In the genomic region with DNA sequence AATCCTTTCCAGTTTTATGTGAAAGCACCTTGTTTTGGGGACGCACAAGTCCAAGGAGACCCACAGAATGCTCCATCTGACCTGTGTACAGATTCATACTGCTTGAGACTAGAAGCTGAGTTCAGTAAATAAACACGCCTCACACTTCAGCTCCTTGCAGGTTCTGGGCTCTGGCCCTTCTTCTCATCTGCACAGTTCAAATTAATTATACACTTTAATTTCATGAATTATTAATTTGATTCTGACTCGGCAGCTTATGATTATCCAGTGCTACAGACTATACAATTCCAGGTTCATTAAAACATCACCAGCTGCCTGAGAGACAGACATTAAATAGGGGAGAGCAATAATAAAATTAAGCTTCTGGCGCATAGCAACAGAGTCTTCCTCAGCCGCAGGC, we compare ENCODE assay signal across 18 mouse cellular contexts.
DNase-seq lines count a peak whose midpoint lies in the region; ATAC-seq and TF ChIP-seq lines count a peak whose summit lies in the region.
"Had no signal": no experiment of that assay in that cellular context is flagged by ENCODE, and none has a peak within 500 bp of the region (broad histone marks: within the 10 kb centered on the region; RNA-seq: fewer than 3 reads in every experiment).

No protein-coding gene starts in this region.

- H3K4me3 ChIP-seq in midbrain, embryonic 11.5 days (ENCODE audit: low read depth, low read length), result no peak overlapping the region
- H3K4me3 ChIP-seq in midbrain, embryonic 10.5 days, result no peak overlapping the region
- H3K4me3 ChIP-seq in hindbrain, embryonic 13.5 days, result no peak overlapping the region
- H3K4me3 ChIP-seq in midbrain, embryonic 15.5 days, result no peak overlapping the region
- H3K4me3 ChIP-seq in lung, adult 2 months (replicated peaks; ENCODE audit: extremely low read depth, low read depth, low read length), result no peak overlapping the region
- H3K4me3 ChIP-seq: embryonic facial prominence, embryonic 12.5 days; heart, adult 2 months; heart, embryonic 15.5 days had no signal

- peaks cover 14% of the 10 kb centered on the region for H3K4me1 ChIP-seq in midbrain, embryonic 11.5 days (ENCODE audit: control insufficient read depth, insufficient read depth, low read length)
- peaks cover 17% of the 10 kb centered on the region; the same call in 1 of the 2 replicates for H3K4me1 ChIP-seq in midbrain, embryonic 10.5 days
- peaks cover 37% of the 10 kb centered on the region for H3K4me1 ChIP-seq in hindbrain, embryonic 13.5 days (replicated peaks)
- peaks cover 36% of the 10 kb centered on the region for H3K4me1 ChIP-seq in midbrain, embryonic 15.5 days
- peaks cover 4% of the 10 kb centered on the region; the same call in 1 of the 2 replicates for H3K4me1 ChIP-seq in lung, adult 2 months (ENCODE audit: control insufficient read depth, insufficient read depth, low read length)

- H3K36me3 ChIP-seq in midbrain, embryonic 11.5 days (ENCODE audit: control insufficient read depth, insufficient read depth, low read length), result no peaks in the 10 kb centered on the region
- no peaks in the 10 kb centered on the region for H3K36me3 ChIP-seq in midbrain, embryonic 10.5 days
- H3K36me3 ChIP-seq in hindbrain, embryonic 13.5 days, result no peaks in the 10 kb centered on the region
- no peaks in the 10 kb centered on the region for H3K36me3 ChIP-seq in midbrain, embryonic 15.5 days (replicated peaks)
- H3K36me3 ChIP-seq: embryonic facial prominence, embryonic 12.5 days; heart, embryonic 15.5 days had no signal

- H3K4me2 ChIP-seq in midbrain, embryonic 11.5 days, result no peak overlapping the region
- H3K4me2 ChIP-seq in hindbrain, embryonic 13.5 days, result no peak overlapping the region
- no peak overlapping the region for H3K4me2 ChIP-seq in midbrain, embryonic 15.5 days
- H3K4me2 ChIP-seq: embryonic facial prominence, embryonic 12.5 days; heart, embryonic 15.5 days had no signal

- peak; percentile 54; the same call in 1 of the 2 replicates for ATAC-seq in midbrain, embryonic 11.5 days (ENCODE audit: low FRiP score)
- ATAC-seq in hindbrain, embryonic 13.5 days (ENCODE audit: low FRiP score), result peak; percentile 47
- peak; percentile 79 for ATAC-seq in midbrain, embryonic 15.5 days (replicated peaks)

- TF ChIP-seq POLR2A in lung, adult 2 months (IDR thresholded peaks at IDR 0.05; ENCODE audit: borderline replicate concordance, extremely low read depth, low read depth, low read length), result no peak

- 78% methylated on average over 5 of the region's 5 CpGs for WGBS in midbrain, embryonic 11.5 days
- 91% methylated on average over 5 of the region's 5 CpGs for WGBS in midbrain, embryonic 10.5 days
- 40% methylated on average over 5 of the region's 5 CpGs for WGBS in hindbrain, embryonic 13.5 days
- 14% methylated on average over 5 of the region's 5 CpGs for WGBS in midbrain, embryonic 15.5 days
- WGBS in lung, adult 2 months, result 83% methylated on average over 5 of the region's 5 CpGs

- no peak for TF ChIP-seq CTCF in lung, adult 2 months (IDR thresholded peaks at IDR 0.05; ENCODE audit: insufficient read depth, low read length)

- H3K9me3 ChIP-seq in midbrain, embryonic 11.5 days (ENCODE audit: control insufficient read depth, low read length), result no peaks in the 10 kb centered on the region
- H3K9me3 ChIP-seq in midbrain, embryonic 10.5 days (replicated peaks), result no peaks in the 10 kb centered on the region
- no peaks in the 10 kb centered on the region for H3K9me3 ChIP-seq in hindbrain, embryonic 13.5 days
- H3K9me3 ChIP-seq in midbrain, embryonic 15.5 days, result no peaks in the 10 kb centered on the region
- H3K9me3 ChIP-seq: embryonic facial prominence, embryonic 12.5 days; heart, embryonic 15.5 days had no signal

- no peak overlapping the region for H3K9ac ChIP-seq in midbrain, embryonic 11.5 days (ENCODE audit: low read length)
- H3K9ac ChIP-seq in hindbrain, embryonic 13.5 days, result no peak overlapping the region
- no peak overlapping the region for H3K9ac ChIP-seq in midbrain, embryonic 15.5 days
- H3K9ac ChIP-seq: embryonic facial prominence, embryonic 12.5 days; heart, embryonic 15.5 days had no signal

- no peak for DNase-seq in midbrain, embryonic 11.5 days (ENCODE audit: low spot score, missing footprints)
- no peak for DNase-seq in midbrain, embryonic 10.5 days (ENCODE audit: low spot score)
- no peak for DNase-seq in heart, postnatal 14 days
- DNase-seq in lung, adult 2 months, result no peak
- DNase-seq in gastrocnemius, postnatal 4 days (ENCODE audit: low spot score in 2 of 2), result no peak
- DNase-seq: adrenal gland, postnatal 10 days; cerebellum, adult 2 months; heart, adult 2 months; kidney, adult 2 months; kidney, postnatal 14 days; layer of hippocampus, adult 9-11 months; lung, postnatal 14 days; retina, postnatal 1 day; thymus, postnatal 36 days had no signal

- no peaks in the 10 kb centered on the region for H3K27me3 ChIP-seq in midbrain, embryonic 11.5 days (ENCODE audit: control insufficient read depth, insufficient read depth, low read length)
- H3K27me3 ChIP-seq in midbrain, embryonic 10.5 days (ENCODE audit: low read depth, poor library complexity, severe bottlenecking), result no peaks in the 10 kb centered on the region
- no peaks in the 10 kb centered on the region for H3K27me3 ChIP-seq in hindbrain, embryonic 13.5 days
- H3K27me3 ChIP-seq in midbrain, embryonic 15.5 days (replicated peaks), result no peaks in the 10 kb centered on the region
- H3K27me3 ChIP-seq: embryonic facial prominence, embryonic 12.5 days; heart, embryonic 15.5 days had no signal

- intact Hi-C loops in heart, postnatal 14 days (cut with DNase I), result no loop called here

- no peak overlapping the region for H3K27ac ChIP-seq in midbrain, embryonic 11.5 days (ENCODE audit: low read depth, low read length)
- H3K27ac ChIP-seq in midbrain, embryonic 10.5 days (replicated peaks), result no peak overlapping the region
- peak overlapping the region; percentile 41; the same call in 1 of the 2 replicates for H3K27ac ChIP-seq in hindbrain, embryonic 13.5 days
- H3K27ac ChIP-seq in midbrain, embryonic 15.5 days, result peak overlapping the region; percentile 50
- H3K27ac ChIP-seq: embryonic facial prominence, embryonic 12.5 days; heart, adult 2 months; heart, embryonic 15.5 days had no signal

Comparison
In these comparisons a context has a peak if more than half of its experiments do, and no peak if none do; other contexts are left out.
1. H3K27ac ChIP-seq: peak in hindbrain, embryonic 13.5 days (single experiment) and midbrain, embryonic 15.5 days (single experiment); none in midbrain, embryonic 11.5 days (single experiment) and midbrain, embryonic 10.5 days (single experiment).
2. Peak in every context shown above with its lines, with median percentiles within 50 percentile points of each other: ATAC-seq.